Mouse (Mus musculus): ENCODE data around the gene Gm8332.
A peak's percentile ranks its signal among the peaks of the same experiment; 100 is the strongest.
"Not testable (repeated sequence)": the region's sequence is repeated elsewhere in the genome, so short reads cannot be mapped to it uniquely, and the experiment has no call there.

Gene Gm8332

GRCm38 (mm10) chr12:88250000-88250399 is at the start of gene Gm8332:
Gm8332 (minus strand) TSS chr12:88250100.
- DNase-seq (ENCODE audit: low read depth, low spot score): not testable (repeated sequence)

DNA sequence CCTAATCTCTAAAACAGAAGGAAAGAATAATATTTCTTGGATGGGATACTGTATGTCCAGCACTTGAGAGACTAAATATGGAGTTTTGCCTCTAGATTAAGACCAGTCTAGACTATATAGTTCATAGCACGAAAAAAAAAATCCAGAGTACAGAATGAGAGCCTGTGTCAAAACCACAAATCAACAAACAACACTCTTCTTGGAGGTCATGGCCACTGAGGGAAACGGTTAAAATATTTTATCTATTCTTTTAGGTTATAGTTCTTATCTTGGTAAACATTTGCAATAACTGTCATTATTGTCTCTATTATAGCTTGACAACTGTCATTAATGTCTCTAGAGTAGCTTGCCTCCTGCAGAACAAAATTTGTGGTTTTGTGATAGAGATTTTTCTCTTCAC is 47.3 kb upstream of the Gm8332 start:
- not testable (repeated sequence) for DNase-seq (ENCODE audit: low read depth, low spot score)

GRCm38 (mm10) chr12:88293082-88293481 is 43.2 kb upstream of the Gm8332 start:
- not testable (repeated sequence) for DNase-seq (ENCODE audit: low read depth, low spot score)

- DNase-seq (ENCODE audit: low read depth, low spot score): not testable (repeated sequence)
Measured at GRCm38 (mm10) chr12:88285224-88285623, 35.3 kb upstream of the Gm8332 start.

DNA sequence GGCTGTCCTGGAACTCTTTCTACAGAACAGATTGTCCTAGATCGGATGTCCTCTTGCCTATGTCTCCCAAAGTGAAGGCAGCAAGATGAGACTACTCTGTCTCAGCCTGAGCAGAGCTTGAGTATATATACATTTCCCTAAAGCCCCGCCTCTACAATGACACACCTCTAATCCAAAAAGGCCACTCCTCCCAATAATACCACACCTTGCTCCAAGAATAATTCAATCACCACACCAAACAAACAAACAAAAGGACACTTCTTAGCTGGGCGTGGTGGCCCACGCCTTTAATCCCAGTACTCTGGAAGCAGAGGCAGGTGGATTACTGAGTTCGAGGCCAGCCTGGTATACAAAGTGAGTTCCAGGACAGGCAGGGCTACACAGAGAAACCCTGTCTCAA is 24.5 kb upstream of the Gm8332 start, which contains the start of gene Gm5662:
Gene Gm5662, minus strand, starts transcription at position 101 of the 400 bp plus-strand sequence.
- not testable (repeated sequence) for DNase-seq (ENCODE audit: low read depth, low spot score)

DNA sequence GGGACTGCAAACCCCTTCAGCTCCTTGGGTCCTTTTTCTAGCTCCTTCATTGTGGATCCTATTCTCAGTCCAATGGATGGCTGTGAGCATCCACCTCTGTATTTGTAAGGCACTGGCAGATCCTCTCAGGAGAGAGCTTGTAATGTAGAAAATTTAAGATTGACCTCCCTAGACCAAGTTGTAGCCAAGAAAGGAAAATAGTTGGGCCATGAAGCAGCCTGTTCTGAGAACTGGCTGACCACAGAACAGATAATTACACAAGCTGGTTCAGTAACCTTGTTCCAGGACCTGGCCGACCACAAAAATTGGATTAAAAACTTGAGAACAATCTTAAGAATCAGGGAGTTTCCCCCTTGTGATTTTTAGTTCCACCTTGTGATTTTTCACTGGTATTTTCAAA is 7.3 kb upstream of the Gm8332 start:
- no peak for DNase-seq (ENCODE audit: low read depth, low spot score)

DNA sequence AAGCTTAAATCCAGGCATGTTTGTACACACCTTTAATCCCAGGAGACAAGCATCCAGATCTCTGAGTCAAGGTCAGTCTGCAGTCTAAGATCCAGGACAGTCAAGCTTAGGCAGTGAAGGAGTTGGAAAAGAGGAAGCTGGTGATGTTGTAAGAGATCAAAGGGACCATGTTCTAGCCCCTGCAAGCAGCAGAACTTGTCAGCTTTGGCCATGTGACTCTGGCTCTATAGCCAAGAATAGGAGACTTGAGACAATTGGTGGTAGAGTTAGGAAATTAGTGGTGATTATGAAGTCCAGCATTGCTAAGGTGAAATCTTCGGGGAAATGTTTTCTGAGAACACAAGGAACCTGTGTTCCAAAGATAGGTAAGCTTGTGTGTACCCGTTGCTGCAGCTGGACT is 6.0 kb upstream of the Gm8332 start:
- DNase-seq (ENCODE audit: low read depth, low spot score): peak; percentile 24

GRCm38 (mm10) chr12:88245786-88246185 is 4.1 kb downstream of the Gm8332 start:
- DNase-seq (ENCODE audit: low read depth, low spot score): not testable (repeated sequence)

DNA sequence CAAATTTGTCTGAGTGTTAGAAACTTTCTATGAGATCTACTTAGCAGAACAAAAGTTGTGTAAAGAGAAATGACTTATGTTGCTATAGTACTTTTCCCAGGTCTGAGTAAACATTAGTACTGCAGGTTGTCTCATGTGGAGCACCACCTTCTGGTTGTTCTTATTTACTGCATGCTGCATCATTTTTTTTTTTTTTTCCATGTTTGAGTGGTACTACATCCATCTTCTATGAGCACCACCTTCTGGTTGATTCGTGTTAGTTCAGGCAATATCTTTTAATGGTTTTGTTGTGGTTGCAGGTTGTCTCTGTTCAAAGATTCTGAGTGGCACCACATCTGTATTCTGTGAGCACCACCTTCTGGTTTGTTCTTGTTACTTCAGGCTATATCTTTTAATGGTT is 7.0 kb downstream of the Gm8332 start:
- DNase-seq (ENCODE audit: low read depth, low spot score): not testable (repeated sequence)

DNA sequence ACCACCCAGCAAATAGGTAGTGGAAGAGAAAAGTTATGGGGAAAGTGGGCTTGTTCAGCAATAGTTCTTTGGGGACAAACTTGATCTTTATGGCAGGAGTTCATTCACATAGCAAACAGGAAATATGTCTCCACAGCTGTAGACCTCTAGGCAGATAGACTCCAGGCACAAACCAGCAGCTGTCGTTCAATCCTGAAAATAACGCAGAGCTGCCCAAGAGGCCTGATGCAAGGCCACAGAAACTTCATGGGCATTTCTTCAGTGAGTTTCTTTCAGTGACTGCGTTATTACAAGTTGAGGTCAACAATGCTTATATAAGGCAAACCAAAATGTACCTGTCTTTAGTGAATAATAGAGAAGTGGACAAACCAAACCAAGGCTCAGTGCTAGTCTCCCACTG is 30.5 kb downstream of the Gm8332 start:
- no peak for DNase-seq (ENCODE audit: low read depth, low spot score)

DNA sequence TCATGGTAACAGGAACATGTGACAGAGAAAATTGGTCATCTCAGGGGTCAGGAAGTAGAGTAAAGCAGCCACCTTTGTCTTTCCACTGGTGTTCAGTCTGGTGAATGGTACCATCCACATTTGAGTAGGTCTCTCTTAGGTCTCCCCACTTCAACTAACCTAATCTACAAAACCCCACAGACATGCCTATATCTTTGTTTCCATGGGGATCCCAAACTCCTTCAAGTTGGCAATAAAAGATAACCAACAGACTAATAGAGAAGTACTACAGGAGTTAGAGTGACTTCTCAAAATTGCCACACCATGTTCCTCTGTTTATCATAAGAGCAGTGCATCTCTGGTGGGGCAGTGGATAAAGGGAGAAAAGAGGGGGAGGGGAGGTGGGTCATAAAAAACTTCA is 31.8 kb downstream of the Gm8332 start:
- not testable (repeated sequence) for DNase-seq (ENCODE audit: low read depth, low spot score)

DNA sequence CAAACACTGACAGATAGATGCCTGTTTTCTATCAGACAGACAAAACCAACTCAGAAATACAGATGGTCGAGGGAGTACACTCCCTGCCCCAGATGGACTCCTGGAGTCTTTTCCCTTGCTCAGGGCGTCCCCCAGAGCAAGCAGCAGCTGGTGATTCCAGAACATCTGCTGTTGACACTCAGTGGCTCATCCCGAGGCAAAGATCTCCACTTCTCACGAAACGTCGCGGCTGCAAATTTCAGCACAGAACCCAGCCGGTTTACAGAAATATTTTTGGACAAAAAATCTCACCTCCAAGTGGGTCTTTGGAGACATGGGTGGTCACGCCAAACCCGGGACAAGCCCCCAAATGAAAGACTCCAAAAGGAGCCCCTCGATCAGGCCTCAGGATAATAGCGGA is 35.3 kb downstream of the Gm8332 start:
- no peak for DNase-seq (ENCODE audit: low read depth, low spot score)

DNA sequence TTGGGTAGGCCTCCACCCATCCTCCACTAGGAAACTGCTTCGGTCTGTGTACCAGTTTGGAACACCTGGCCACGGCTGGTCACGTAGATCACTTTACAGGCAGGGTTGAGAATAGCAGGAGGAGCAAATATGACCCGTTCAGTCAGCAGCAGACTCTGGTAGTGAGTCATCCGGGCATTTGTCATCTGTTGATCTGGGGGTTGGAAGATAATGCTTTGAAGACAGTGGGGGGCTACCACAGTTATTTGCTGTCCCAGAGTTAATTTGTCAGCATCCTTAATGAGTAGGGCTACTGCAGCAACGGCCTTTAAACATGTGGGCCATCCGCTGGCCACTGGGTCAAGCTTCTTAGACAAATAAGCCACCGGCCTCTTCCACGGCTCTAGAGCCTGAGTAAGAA is 38.4 kb downstream of the Gm8332 start:
- not testable (repeated sequence) for DNase-seq (ENCODE audit: low read depth, low spot score)

- peak; percentile 30 for DNase-seq (ENCODE audit: low read depth, low spot score)
Measured at GRCm38 (mm10) chr12:88202856-88203255, 47.0 kb downstream of the Gm8332 start.
